Mouse (Mus musculus) heart, embryonic 16.5 days (tissue): ENCODE data around the gene Fzr1. TPM values are rescaled to one million over a fixed set of nuclear protein-coding genes. Genes with fewer than 3 reads are reported as not detected.
A peak's percentile ranks its signal among the peaks of the same experiment; 100 is the strongest.

Source experiments
- ATAC-seq: fragments of 200-750 bp; cut with Nextera tagmentation; replicated peaks from 2 replicates; pipeline ENCODE4 v1.8.0; 2017; ENCODE audit warnings: moderate number of reproducible peaks; ENCODE audit not compliant: insufficient read depth, low FRiP score; ENCODE audit errors: extremely low read depth
- H3K27ac ChIP-seq: fragments of 300-500 bp; sonication (generic); 2 replicates; pipeline ENCODE4 v1.5.1; 2014; ENCODE audit warnings: mild to moderate bottlenecking, low read length, control low read depth, moderate library complexity
- H3K27me3 ChIP-seq: fragments of 300-500 bp; sonication (generic); 2 replicates; pipeline ENCODE4 v1.6.1; 2014; ENCODE audit warnings: low read length, mixed read lengths; ENCODE audit not compliant: control insufficient read depth, insufficient read depth
- H3K36me3 ChIP-seq: fragments of 300-500 bp; sonication (generic); 2 replicates; pipeline ENCODE4 v1.6.1; 2014; ENCODE audit not compliant: control insufficient read depth, insufficient read depth
- H3K4me1 ChIP-seq: fragments of 300-500 bp; sonication (generic); 2 replicates; pipeline ENCODE4 v1.6.1; 2014; ENCODE audit warnings: low read length, mixed read lengths; ENCODE audit not compliant: control insufficient read depth, insufficient read depth
- H3K4me2 ChIP-seq: fragments of 300-500 bp; sonication (generic); 2 replicates; pipeline ENCODE4 v1.6.1; 2014; ENCODE audit warnings: low read depth, mild to moderate bottlenecking, control low read depth, low read length
- H3K4me3 ChIP-seq: fragments of 300-500 bp; sonication (generic); 2 replicates; pipeline ENCODE4 v1.5.1; 2014; ENCODE audit warnings: mild to moderate bottlenecking, control low read depth, low read length
- H3K9ac ChIP-seq: fragments of 300-500 bp; sonication (generic); 2 replicates; pipeline ENCODE4 v1.6.1; 2014; ENCODE audit warnings: low read length, control low read depth
- H3K9me3 ChIP-seq: fragments of 300-500 bp; sonication (generic); replicated peaks from 2 replicates; pipeline ENCODE4 v1.6.1; 2016; ENCODE audit warnings: low read length; ENCODE audit not compliant: control insufficient read depth
- WGBS: fragments of 180-500 bp; shearing (Covaris S2); extraction: QIAGEN DNeasy Blood & Tissue Kit; methylation state at CpG from one replicate; pipeline ENCODE4 v1.1.7; 2014; 5-methylcytosine and 5-hydroxymethylcytosine counted together
- polyA plus RNA-seq: library from polyadenylated mRNA; unstranded; fragments of >200 nt; fragmentation: Nextera tagmentation; extraction: Ambion mirVana; gene quantifications from 2 replicates; pipeline ENCODE4 v1.2.1, GENCODE M21; 2015

Gene Fzr1
- polyA plus RNA-seq, 1 experiment from 2014 or later: 74.6 TPM

GRCm38 (mm10) chr10:81365672-81366476, 12.4 kb downstream of the Fzr1 start, which contains the start of gene 4930404N11Rik:
4930404N11Rik (minus strand) TSS chr10:81365816.
- ATAC-seq: no peak
- Histone ChIP-seq H3K4me1 (peaks cover 37% of the 10 kb centered on the region), H3K9me3 (no peaks in the 10 kb centered on the region), H3K36me3 (peaks cover 46% of the 10 kb centered on the region), H3K9ac (peak within 1 kb of the TSS; percentile 70), H3K27me3 (no peaks in the 10 kb centered on the region), H3K4me2 (peak within 1 kb of the TSS; percentile 68), H3K4me3 (peak within 1 kb of the TSS; percentile 46), H3K27ac (no peak within 1 kb of the TSS)
- WGBS: 33% methylated on average over 12 of the region's 12 CpGs

- peaks cover 41% of the 10 kb centered on the region for H3K36me3 ChIP-seq
- 38% methylated on average over 4 of the region's 4 CpGs for WGBS
- H3K9me3 ChIP-seq: no peaks in the 10 kb centered on the region
- H3K27ac ChIP-seq: no peak overlapping the region
- peak overlapping the region; percentile 68; the same call in 1 of the 2 replicates for H3K4me2 ChIP-seq
- no peaks in the 10 kb centered on the region for H3K27me3 ChIP-seq
- ATAC-seq: 0 out of 2 replicates have a peak, but pooled peaks have one; percentile 8
- peaks cover 37% of the 10 kb centered on the region for H3K4me1 ChIP-seq
- peak overlapping the region; percentile 70; the same call in 1 of the 2 replicates for H3K9ac ChIP-seq
- H3K4me3 ChIP-seq: no peak overlapping the region
Measured at GRCm38 (mm10) chr10:81365073-81365472, 13.2 kb downstream of the Fzr1 start.

- H3K9ac ChIP-seq: peak overlapping the region; percentile 70
- H3K4me3 ChIP-seq: peak overlapping the region; percentile 46
- 0 out of 2 replicates have a peak overlapping the region, but pooled peaks have one; percentile 4 for H3K27ac ChIP-seq
- H3K4me1 ChIP-seq: peaks cover 37% of the 10 kb centered on the region
- 17% methylated on average over 28 of the region's 28 CpGs for WGBS
- no peaks in the 10 kb centered on the region for H3K9me3 ChIP-seq
- H3K27me3 ChIP-seq: no peaks in the 10 kb centered on the region
- no peak for ATAC-seq
- peak overlapping the region; percentile 68 for H3K4me2 ChIP-seq
- H3K36me3 ChIP-seq: peaks cover 40% of the 10 kb centered on the region
Measured at GRCm38 (mm10) chr10:81364666-81365065, 13.7 kb downstream of the Fzr1 start.

- peak overlapping the region; percentile 95 for H3K27ac ChIP-seq
- H3K27me3 ChIP-seq: no peaks in the 10 kb centered on the region
- H3K4me3 ChIP-seq: peak overlapping the region; percentile 46
- peak overlapping the region; percentile 68 for H3K4me2 ChIP-seq
- ATAC-seq: peak; percentile 76
- H3K36me3 ChIP-seq: peaks cover 31% of the 10 kb centered on the region
- peaks cover 42% of the 10 kb centered on the region for H3K4me1 ChIP-seq
- no peaks in the 10 kb centered on the region for H3K9me3 ChIP-seq
- peak overlapping the region; percentile 70 for H3K9ac ChIP-seq
- WGBS: 12% methylated on average over 53 of the region's 54 CpGs
Measured at GRCm38 (mm10) chr10:81363436-81364346, 14.6 kb downstream of the Fzr1 start.

GRCm38 (mm10) chr10:81362336-81362949, 15.9 kb downstream of the Fzr1 start:
- H3K4me2 ChIP-seq: peak overlapping the region; percentile 68
- peak overlapping the region; percentile 95 for H3K27ac ChIP-seq
- peak overlapping the region; percentile 26 for H3K4me3 ChIP-seq
- ATAC-seq: peak; percentile 18; the same call in 1 of the 2 replicates
- H3K4me1 ChIP-seq: peaks cover 50% of the 10 kb centered on the region
- 46% methylated on average over 12 of the region's 12 CpGs for WGBS
- no peaks in the 10 kb centered on the region for H3K27me3 ChIP-seq
- H3K36me3 ChIP-seq: peaks cover 20% of the 10 kb centered on the region
- H3K9me3 ChIP-seq: no peaks in the 10 kb centered on the region
- H3K9ac ChIP-seq: peak overlapping the region; percentile 70

DNA sequence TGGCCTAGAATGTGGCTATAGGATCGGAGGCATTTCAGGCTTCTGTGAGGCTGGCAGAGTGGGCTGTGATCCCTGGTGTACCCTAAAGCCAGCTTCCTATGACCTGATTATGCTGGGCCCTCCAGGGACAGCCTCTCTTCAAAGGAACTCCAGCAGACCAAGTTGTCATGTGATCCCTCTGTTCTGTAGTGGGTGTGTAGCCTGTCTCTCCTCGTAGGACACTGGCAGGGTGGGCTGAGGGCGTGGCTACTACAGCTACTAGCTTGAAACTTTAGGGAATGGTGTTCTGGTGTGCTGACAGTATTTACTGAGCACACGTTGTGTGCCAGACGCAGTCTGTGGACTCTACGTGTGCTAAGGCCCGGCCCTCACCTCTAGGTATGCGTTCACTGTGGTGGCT, 17.6 kb downstream of the Fzr1 start:
- no peak for ATAC-seq
- Histone ChIP-seq H3K4me2 (peak overlapping the region; percentile 17; the same call in 1 of the 2 replicates), H3K4me3 (no peak overlapping the region), H3K9me3 (no peaks in the 10 kb centered on the region), H3K9ac (0 out of 2 replicates have a peak overlapping the region, but pooled peaks have one; percentile 10), H3K36me3 (peaks cover 12% of the 10 kb centered on the region; the same call in 1 of the 2 replicates), H3K27ac (peak overlapping the region; percentile 38), H3K27me3 (no peaks in the 10 kb centered on the region), H3K4me1 (peaks cover 54% of the 10 kb centered on the region)
- 54% methylated on average over 8 of the region's 8 CpGs for WGBS

DNA sequence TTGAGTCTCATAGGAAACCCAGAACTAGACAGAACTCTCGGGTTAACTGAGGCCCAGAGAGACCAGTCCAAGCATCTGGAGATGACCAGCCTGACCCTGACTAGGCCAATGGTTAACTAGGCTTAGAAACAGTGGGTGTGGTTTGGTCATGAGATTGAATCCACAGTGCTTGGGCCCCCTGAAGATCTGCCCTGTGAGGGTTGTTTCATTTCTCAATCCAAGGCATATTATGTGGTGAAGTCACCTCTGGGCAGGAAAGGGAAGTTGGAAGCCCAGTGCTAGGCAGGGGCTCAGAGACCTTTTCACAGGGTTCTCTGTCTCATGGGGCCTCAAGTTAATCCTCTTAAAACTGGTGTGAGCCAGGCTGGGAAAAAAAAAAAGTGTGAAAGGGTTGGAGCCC, 19.5 kb downstream of the Fzr1 start:
- ATAC-seq: no peak
- Histone ChIP-seq H3K4me3 (peak overlapping the region; percentile 63), H3K27me3 (no peaks in the 10 kb centered on the region), H3K9me3 (no peaks in the 10 kb centered on the region), H3K4me1 (peaks cover 36% of the 10 kb centered on the region), H3K9ac (peak overlapping the region; percentile 79), H3K4me2 (peak overlapping the region; percentile 83), H3K36me3 (peaks cover 12% of the 10 kb centered on the region; the same call in 1 of the 2 replicates), H3K27ac (peak overlapping the region; percentile 46)
- 59% methylated on average over 1 of the region's 1 CpGs for WGBS

DNA sequence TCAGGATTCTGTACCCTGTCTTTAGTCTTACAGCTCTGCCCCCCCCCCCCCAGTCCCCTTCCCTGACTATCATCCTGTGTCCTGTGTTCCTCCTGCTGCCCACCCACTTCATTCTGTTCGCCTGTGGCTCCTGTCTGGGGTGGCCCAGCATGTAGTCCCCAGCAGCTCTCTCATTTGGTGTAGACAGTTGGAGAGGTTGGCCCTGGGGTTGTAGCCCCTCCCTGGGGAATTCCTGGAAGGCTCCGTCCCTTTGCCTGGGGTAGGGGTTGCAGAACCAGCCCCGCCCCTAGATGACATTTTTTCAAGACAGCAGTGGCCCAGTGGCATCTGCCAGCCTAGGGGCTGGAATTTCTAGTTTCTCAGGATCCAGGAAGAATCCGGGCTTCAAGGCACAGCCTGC, 20.1 kb downstream of the Fzr1 start:
- peaks cover 12% of the 10 kb centered on the region; the same call in 1 of the 2 replicates for H3K36me3 ChIP-seq
- peak overlapping the region; percentile 83 for H3K4me2 ChIP-seq
- peaks cover 31% of the 10 kb centered on the region for H3K4me1 ChIP-seq
- H3K27me3 ChIP-seq: no peaks in the 10 kb centered on the region
- H3K9me3 ChIP-seq: no peaks in the 10 kb centered on the region
- H3K9ac ChIP-seq: peak overlapping the region; percentile 79
- no peak for ATAC-seq
- peak overlapping the region; percentile 63 for H3K4me3 ChIP-seq
- 28% methylated on average over 4 of the region's 4 CpGs for WGBS
- peak overlapping the region; percentile 46 for H3K27ac ChIP-seq
